Mouse (Mus musculus) bone marrow macrophage, adult 2 months (primary cell): ENCODE measurements around the gene Mdfi.
"Not testable (repeated sequence)": the region's sequence is repeated elsewhere in the genome, so short reads cannot be mapped to it uniquely, and the experiment has no call there.

Source experiments
- CTCF ChIP-seq: IDR thresholded peaks from 2 replicates; pipeline ENCODE4 v1.5.1; 2012; ENCODE audit warnings: low read depth, mild to moderate bottlenecking, low read length, moderate library complexity
- POLR2A ChIP-seq: IDR thresholded peaks from 2 replicates; pipeline ENCODE4 v1.6.1; 2012; ENCODE audit warnings: mild to moderate bottlenecking, low read depth, low read length, borderline replicate concordance

DNA sequence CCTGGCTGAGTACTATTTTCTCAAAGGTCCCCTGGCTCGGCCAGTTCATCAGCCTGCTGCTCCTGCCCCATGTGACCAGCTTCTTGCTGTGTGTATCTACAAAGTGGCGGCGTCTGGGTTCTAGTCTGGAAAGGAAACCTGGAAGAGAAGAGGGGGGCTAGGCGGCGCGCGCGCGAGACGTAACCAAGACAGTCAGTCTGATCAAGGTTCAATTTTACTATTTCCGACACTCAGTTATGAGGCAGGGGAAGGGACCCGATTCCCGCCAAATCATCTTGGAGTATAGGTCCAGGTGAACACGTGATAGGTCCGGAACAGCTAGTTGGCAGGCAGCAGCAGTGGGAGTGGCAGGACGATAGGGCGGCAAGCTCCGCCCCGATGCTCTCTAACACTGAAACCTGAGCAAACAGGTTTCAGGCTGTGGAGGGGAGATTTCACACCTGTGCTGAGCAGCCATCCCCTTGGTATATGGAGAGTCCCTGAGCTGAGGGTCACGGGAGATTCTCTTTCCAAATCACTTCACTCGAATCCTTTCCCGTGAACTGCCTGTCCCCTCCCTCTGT, 17.4 kb upstream of the Mdfi start:
- not testable (repeated sequence) for TF ChIP-seq POLR2A, CTCF
